Mouse (Mus musculus): ENCODE data around the gene Wdr27. TPM values are rescaled to one million over a fixed set of nuclear protein-coding genes. Genes with fewer than 3 reads are reported as not detected.
"Not testable (repeated sequence)": the region's sequence is repeated elsewhere in the genome, so short reads cannot be mapped to it uniquely, and the experiment has no call there.

Gene Wdr27
- total and polyA plus RNA-seq, 3 experiments, result 0.66 to 1.7 TPM; not detected in 1

GRCm38 (mm10) chr17:14903212-14903611 lies 39.7 kb downstream of the Wdr27 start:
- Histone ChIP-seq H3K27me3 (ENCODE audit: insufficient read depth, low read length) (peaks cover 30% of the 10 kb centered on the region), H3K36me3 (replicated peaks) (no peaks in the 10 kb centered on the region), H3K4me3 (ENCODE audit: low read depth, low read length) (no peak overlapping the region), H3K4me1 (ENCODE audit: insufficient read depth, low read depth, low read length) (no peaks in the 10 kb centered on the region), H3K9me3 (replicated peaks) (no peaks in the 10 kb centered on the region)
- no peak for DNase-seq (ENCODE audit: low spot score)
- no peak for ATAC-seq (ENCODE audit: extremely low read depth, insufficient number of reproducible peaks, low FRiP score, poor library complexity, severe bottlenecking)
- TF ChIP-seq CTCF (IDR thresholded peaks at IDR 0.05; ENCODE audit: low read depth, low read length) (no peak), TAL1 (conservative IDR thresholded peaks at IDR 0.05; ENCODE audit: low read depth, low read length) (no peak), POLR2AphosphoS5 (IDR thresholded peaks at IDR 0.05; ENCODE audit: insufficient replicate concordance, low read depth, low read length) (no peak), GATA1 (IDR thresholded peaks at IDR 0.05; ENCODE audit: borderline replicate concordance, low read length) (no peak)

- TF ChIP-seq POLR2AphosphoS5 (IDR thresholded peaks at IDR 0.05; ENCODE audit: insufficient replicate concordance, low read depth, low read length) (no peak), TAL1 (conservative IDR thresholded peaks at IDR 0.05; ENCODE audit: low read depth, low read length) (no peak), GATA1 (IDR thresholded peaks at IDR 0.05; ENCODE audit: borderline replicate concordance, low read length) (no peak), GATA2 (IDR thresholded peaks at IDR 0.05; ENCODE audit: borderline replicate concordance, low read depth, low read length) (no peak), CTCF (IDR thresholded peaks at IDR 0.05; ENCODE audit: low read depth, low read length) (no peak)
- H3K27me3 ChIP-seq (ENCODE audit: insufficient read depth, low read length), result peaks cover 18% of the 10 kb centered on the region
- H3K9me3 ChIP-seq (replicated peaks), result no peaks in the 10 kb centered on the region
- no peaks in the 10 kb centered on the region for H3K36me3 ChIP-seq (replicated peaks)
- no peak overlapping the region for H3K4me3 ChIP-seq (ENCODE audit: low read depth, low read length)
- ATAC-seq (ENCODE audit: extremely low read depth, insufficient number of reproducible peaks, low FRiP score, poor library complexity, severe bottlenecking) (no peak), DNase-seq (ENCODE audit: low spot score) (no peak)
- no peaks in the 10 kb centered on the region for H3K4me1 ChIP-seq (ENCODE audit: insufficient read depth, low read depth, low read length)
Measured at GRCm38 (mm10) chr17:14898972-14899371, 44.0 kb downstream of the Wdr27 start.

- not testable (repeated sequence) for H3K36me3 ChIP-seq (replicated peaks); H3K9me3 ChIP-seq (replicated peaks); H3K4me1 ChIP-seq (ENCODE audit: insufficient read depth, low read depth, low read length); H3K4me3 ChIP-seq (ENCODE audit: low read depth, low read length); ATAC-seq (ENCODE audit: extremely low read depth, insufficient number of reproducible peaks, low FRiP score, poor library complexity, severe bottlenecking); DNase-seq (ENCODE audit: low spot score)
- H3K27me3 ChIP-seq (ENCODE audit: insufficient read depth, low read length), result peaks cover 21% of the 10 kb centered on the region
Measured at GRCm38 (mm10) chr17:14895058-14895457, 47.9 kb downstream of the Wdr27 start.

GRCm38 (mm10) chr17:14886933-14887332 lies 56.0 kb downstream of the Wdr27 start:
- H3K4me1 ChIP-seq (ENCODE audit: insufficient read depth, low read depth, low read length), result no peaks in the 10 kb centered on the region
- H3K27me3 ChIP-seq (ENCODE audit: insufficient read depth, low read length), result peaks cover 22% of the 10 kb centered on the region
- no peak for DNase-seq (ENCODE audit: low spot score)
- H3K36me3 ChIP-seq (replicated peaks), result no peaks in the 10 kb centered on the region
- H3K4me3 ChIP-seq (ENCODE audit: low read depth, low read length), result no peak overlapping the region
- TF ChIP-seq TAL1 (conservative IDR thresholded peaks at IDR 0.05; ENCODE audit: low read depth, low read length), result no peak
- TF ChIP-seq CTCF (IDR thresholded peaks at IDR 0.05; ENCODE audit: low read depth, low read length), result no peak
- TF ChIP-seq POLR2AphosphoS5 (IDR thresholded peaks at IDR 0.05; ENCODE audit: insufficient replicate concordance, low read depth, low read length), result no peak
- TF ChIP-seq GATA1 (IDR thresholded peaks at IDR 0.05; ENCODE audit: borderline replicate concordance, low read length), result no peak
- TF ChIP-seq GATA2 (IDR thresholded peaks at IDR 0.05; ENCODE audit: borderline replicate concordance, low read depth, low read length), result no peak
- H3K9me3 ChIP-seq (replicated peaks), result no peaks in the 10 kb centered on the region
- no peak for ATAC-seq (ENCODE audit: extremely low read depth, insufficient number of reproducible peaks, low FRiP score, poor library complexity, severe bottlenecking)

- Histone ChIP-seq H3K27me3 (ENCODE audit: insufficient read depth, low read length) (no peaks in the 10 kb centered on the region), H3K4me3 (ENCODE audit: low read depth, low read length) (no peak overlapping the region), H3K36me3 (replicated peaks) (no peaks in the 10 kb centered on the region), H3K4me1 (ENCODE audit: insufficient read depth, low read depth, low read length) (no peaks in the 10 kb centered on the region), H3K9me3 (replicated peaks) (no peaks in the 10 kb centered on the region)
- DNase-seq (ENCODE audit: low spot score), result no peak
- ATAC-seq (ENCODE audit: extremely low read depth, insufficient number of reproducible peaks, low FRiP score, poor library complexity, severe bottlenecking), result no peak
- TF ChIP-seq POLR2AphosphoS5 (IDR thresholded peaks at IDR 0.05; ENCODE audit: insufficient replicate concordance, low read depth, low read length), result no peak
- TF ChIP-seq GATA2 (IDR thresholded peaks at IDR 0.05; ENCODE audit: borderline replicate concordance, low read depth, low read length), result no peak
- TF ChIP-seq CTCF (IDR thresholded peaks at IDR 0.05; ENCODE audit: low read depth, low read length), result no peak
- TF ChIP-seq TAL1 (conservative IDR thresholded peaks at IDR 0.05; ENCODE audit: low read depth, low read length), result no peak
- TF ChIP-seq GATA1 (IDR thresholded peaks at IDR 0.05; ENCODE audit: borderline replicate concordance, low read length), result no peak
Measured at GRCm38 (mm10) chr17:14874656-14875204, 68.2 kb downstream of the Wdr27 start.

GRCm38 (mm10) chr17:14860220-14860619 lies 82.7 kb downstream of the Wdr27 start:
- H3K36me3 ChIP-seq (replicated peaks), result no peaks in the 10 kb centered on the region
- TF ChIP-seq POLR2AphosphoS5 (IDR thresholded peaks at IDR 0.05; ENCODE audit: insufficient replicate concordance, low read depth, low read length), result no peak
- TF ChIP-seq GATA2 (IDR thresholded peaks at IDR 0.05; ENCODE audit: borderline replicate concordance, low read depth, low read length), result no peak
- no peak for TF ChIP-seq GATA1 (IDR thresholded peaks at IDR 0.05; ENCODE audit: borderline replicate concordance, low read length)
- TF ChIP-seq TAL1 (conservative IDR thresholded peaks at IDR 0.05; ENCODE audit: low read depth, low read length), result no peak
- TF ChIP-seq CTCF (IDR thresholded peaks at IDR 0.05; ENCODE audit: low read depth, low read length), result no peak
- ATAC-seq (ENCODE audit: extremely low read depth, insufficient number of reproducible peaks, low FRiP score, poor library complexity, severe bottlenecking) (no peak), DNase-seq (ENCODE audit: low spot score) (no peak)
- H3K4me1 ChIP-seq (ENCODE audit: insufficient read depth, low read depth, low read length), result no peaks in the 10 kb centered on the region
- H3K4me3 ChIP-seq (ENCODE audit: low read depth, low read length), result no peak overlapping the region
- peaks cover 10% of the 10 kb centered on the region; the same call in 1 of the 2 replicates for H3K27me3 ChIP-seq (ENCODE audit: insufficient read depth, low read length)
- H3K9me3 ChIP-seq (replicated peaks), result no peaks in the 10 kb centered on the region

- no peak for DNase-seq (ENCODE audit: low spot score)
- TF ChIP-seq GATA2 (IDR thresholded peaks at IDR 0.05; ENCODE audit: borderline replicate concordance, low read depth, low read length) (no peak), TAL1 (conservative IDR thresholded peaks at IDR 0.05; ENCODE audit: low read depth, low read length) (no peak), POLR2AphosphoS5 (IDR thresholded peaks at IDR 0.05; ENCODE audit: insufficient replicate concordance, low read depth, low read length) (no peak), GATA1 (IDR thresholded peaks at IDR 0.05; ENCODE audit: borderline replicate concordance, low read length) (no peak), CTCF (IDR thresholded peaks at IDR 0.05; ENCODE audit: low read depth, low read length) (no peak)
- H3K9me3 ChIP-seq (replicated peaks), result no peaks in the 10 kb centered on the region
- H3K4me1 ChIP-seq (ENCODE audit: insufficient read depth, low read depth, low read length), result no peaks in the 10 kb centered on the region
- peaks cover 12% of the 10 kb centered on the region for H3K27me3 ChIP-seq (ENCODE audit: insufficient read depth, low read length)
- no peak for ATAC-seq (ENCODE audit: extremely low read depth, insufficient number of reproducible peaks, low FRiP score, poor library complexity, severe bottlenecking)
- no peaks in the 10 kb centered on the region for H3K36me3 ChIP-seq (replicated peaks)
- H3K4me3 ChIP-seq (ENCODE audit: low read depth, low read length), result no peak overlapping the region
Measured at GRCm38 (mm10) chr17:14847709-14848108, 95.2 kb downstream of the Wdr27 start.
